Mouse (Mus musculus): ENCODE measurements around the gene Prm2. TPM values are rescaled to one million over a fixed set of nuclear protein-coding genes. Genes with fewer than 3 reads are reported as not detected.

Prm2 gene
- polyA plus RNA-seq, 1 experiment from 2014 or later: not detected

- no peak for ATAC-seq (ENCODE audit: insufficient number of reproducible peaks, insufficient read depth, low FRiP score, low read depth)
Measured at GRCm38 (mm10) chr16:10773543-10773942, 22.4 kb downstream of the Prm2 start.

GRCm38 (mm10) chr16:10771769-10772510 lies 24.0 kb downstream of the Prm2 start:
- no peak overlapping the region for H3K27ac ChIP-seq (replicated peaks in 1 of 2; ENCODE audit: control insufficient read depth in 1 of 2, insufficient read depth in 1 of 2, low read depth in 2 of 2, low read length in 2 of 2)

More at GRCm38 (mm10) chr16:10773543-10773942, 22.4 kb downstream of the Prm2 start:
- no peak overlapping the region for H3K27ac ChIP-seq (replicated peaks in 1 of 2; ENCODE audit: control insufficient read depth in 1 of 2, insufficient read depth in 1 of 2, low read depth in 2 of 2, low read length in 2 of 2)
- H3K4me2 ChIP-seq (ENCODE audit: low read length): no peak overlapping the region
- H3K4me3 ChIP-seq (ENCODE audit: control insufficient read depth in 1 of 2, insufficient read depth in 1 of 2, low read depth in 1 of 2, low read length in 2 of 2): no peak overlapping the region
- 79% methylated on average over 8 of the region's 8 CpGs for WGBS
- no peaks in the 10 kb centered on the region for H3K36me3 ChIP-seq (ENCODE audit: control insufficient read depth, insufficient read depth, low read length)
- no peak overlapping the region for H3K9ac ChIP-seq (ENCODE audit: low read length)
- no peaks in the 10 kb centered on the region for H3K27me3 ChIP-seq (ENCODE audit: control insufficient read depth, insufficient read depth, low read length)
- peaks cover 23 to 24% of the 10 kb centered on the region in 2 experiments for H3K4me1 ChIP-seq (ENCODE audit: control insufficient read depth in 2 of 2, insufficient read depth in 2 of 2, low read length in 2 of 2)
- H3K9me3 ChIP-seq (ENCODE audit: control insufficient read depth, low read length): no peaks in the 10 kb centered on the region

GRCm38 (mm10) chr16:10770531-10771325 lies 25.2 kb downstream of the Prm2 start:
- no peak overlapping the region for H3K9ac ChIP-seq (ENCODE audit: low read length)
- H3K9me3 ChIP-seq (ENCODE audit: control insufficient read depth, low read length): no peaks in the 10 kb centered on the region
- no peak overlapping the region for H3K4me2 ChIP-seq (ENCODE audit: low read length)
- H3K27me3 ChIP-seq (ENCODE audit: control insufficient read depth, insufficient read depth, low read length): no peaks in the 10 kb centered on the region
- peaks cover 4 to 12% of the 10 kb centered on the region in 2 experiments; a peak in 2 of 4 replicates for H3K4me1 ChIP-seq (ENCODE audit: control insufficient read depth in 2 of 2, insufficient read depth in 2 of 2, low read length in 2 of 2)
- 52% methylated on average over 4 of the region's 4 CpGs for WGBS
- H3K4me3 ChIP-seq (ENCODE audit: control insufficient read depth in 1 of 2, insufficient read depth in 1 of 2, low read depth in 1 of 2, low read length in 2 of 2): no peak overlapping the region
- ATAC-seq (ENCODE audit: insufficient number of reproducible peaks, insufficient read depth, low FRiP score, low read depth): no peak
- H3K27ac ChIP-seq (replicated peaks in 1 of 2; ENCODE audit: control insufficient read depth in 1 of 2, insufficient read depth in 1 of 2, low read depth in 2 of 2, low read length in 2 of 2): no peak overlapping the region
- no peaks in the 10 kb centered on the region for H3K36me3 ChIP-seq (ENCODE audit: control insufficient read depth, insufficient read depth, low read length)

More at GRCm38 (mm10) chr16:10771769-10772510, 24.0 kb downstream of the Prm2 start:
- H3K4me2 ChIP-seq (ENCODE audit: low read length): no peak overlapping the region
- H3K36me3 ChIP-seq (ENCODE audit: control insufficient read depth, insufficient read depth, low read length): no peaks in the 10 kb centered on the region
- H3K27me3 ChIP-seq (ENCODE audit: control insufficient read depth, insufficient read depth, low read length): no peaks in the 10 kb centered on the region
- H3K9ac ChIP-seq (ENCODE audit: low read length): no peak overlapping the region
- H3K4me3 ChIP-seq (ENCODE audit: control insufficient read depth in 1 of 2, insufficient read depth in 1 of 2, low read depth in 1 of 2, low read length in 2 of 2): no peak overlapping the region
- H3K9me3 ChIP-seq (ENCODE audit: control insufficient read depth, low read length): no peaks in the 10 kb centered on the region
- 66% methylated on average over 19 of the region's 19 CpGs for WGBS
- peaks cover 11 to 12% of the 10 kb centered on the region in 2 experiments for H3K4me1 ChIP-seq (ENCODE audit: control insufficient read depth in 2 of 2, insufficient read depth in 2 of 2, low read length in 2 of 2)
- ATAC-seq (ENCODE audit: insufficient number of reproducible peaks, insufficient read depth, low FRiP score, low read depth): no peak

GRCm38 (mm10) chr16:10769661-10770060 lies 26.3 kb downstream of the Prm2 start:
- H3K9me3 ChIP-seq (ENCODE audit: control insufficient read depth, low read length): no peaks in the 10 kb centered on the region
- H3K4me1 ChIP-seq (ENCODE audit: control insufficient read depth in 2 of 2, insufficient read depth in 2 of 2, low read length in 2 of 2): peaks cover 4 to 12% of the 10 kb centered on the region in 2 experiments; a peak in 2 of 4 replicates
- no peaks in the 10 kb centered on the region for H3K36me3 ChIP-seq (ENCODE audit: control insufficient read depth, insufficient read depth, low read length)
- no peak overlapping the region for H3K4me2 ChIP-seq (ENCODE audit: low read length)
- 32% methylated on average over 2 of the region's 2 CpGs for WGBS
- H3K9ac ChIP-seq (ENCODE audit: low read length): no peak overlapping the region
- no peak for ATAC-seq (ENCODE audit: insufficient number of reproducible peaks, insufficient read depth, low FRiP score, low read depth)
- H3K27ac ChIP-seq (replicated peaks in 1 of 2; ENCODE audit: control insufficient read depth in 1 of 2, insufficient read depth in 1 of 2, low read depth in 2 of 2, low read length in 2 of 2): no peak overlapping the region
- no peak overlapping the region for H3K4me3 ChIP-seq (ENCODE audit: control insufficient read depth in 1 of 2, insufficient read depth in 1 of 2, low read depth in 1 of 2, low read length in 2 of 2)
- no peaks in the 10 kb centered on the region for H3K27me3 ChIP-seq (ENCODE audit: control insufficient read depth, insufficient read depth, low read length)

- no peak for ATAC-seq (ENCODE audit: insufficient number of reproducible peaks, insufficient read depth, low FRiP score, low read depth)
- Histone ChIP-seq H3K36me3 (ENCODE audit: control insufficient read depth, insufficient read depth, low read length) (no peaks in the 10 kb centered on the region), H3K4me2 (ENCODE audit: low read length) (no peak overlapping the region), H3K4me3 (ENCODE audit: control insufficient read depth in 1 of 2, insufficient read depth in 1 of 2, low read depth in 1 of 2, low read length in 2 of 2) (no peak overlapping the region), H3K27ac (replicated peaks in 1 of 2; ENCODE audit: control insufficient read depth in 1 of 2, insufficient read depth in 1 of 2, low read depth in 2 of 2, low read length in 2 of 2) (no peak overlapping the region), H3K9me3 (ENCODE audit: control insufficient read depth, low read length) (no peaks in the 10 kb centered on the region), H3K27me3 (ENCODE audit: control insufficient read depth, insufficient read depth, low read length) (no peaks in the 10 kb centered on the region), H3K9ac (ENCODE audit: low read length) (no peak overlapping the region), H3K4me1 (ENCODE audit: control insufficient read depth in 2 of 2, insufficient read depth in 2 of 2, low read length in 2 of 2) (peaks cover 4 to 12% of the 10 kb centered on the region in 2 experiments; a peak in 2 of 4 replicates)
- 55% methylated on average over 9 of the region's 9 CpGs for whole genome bisulfite sequencing
Measured at GRCm38 (mm10) chr16:10768821-10769220, 27.1 kb downstream of the Prm2 start.

- no peak overlapping the region for H3K4me2 ChIP-seq (ENCODE audit: low read length)
- peaks cover 4 to 12% of the 10 kb centered on the region in 2 experiments; a peak in 2 of 4 replicates for H3K4me1 ChIP-seq (ENCODE audit: control insufficient read depth in 2 of 2, insufficient read depth in 2 of 2, low read length in 2 of 2)
- no peak overlapping the region for H3K4me3 ChIP-seq (ENCODE audit: control insufficient read depth in 1 of 2, insufficient read depth in 1 of 2, low read depth in 1 of 2, low read length in 2 of 2)
- ATAC-seq (ENCODE audit: insufficient number of reproducible peaks, insufficient read depth, low FRiP score, low read depth): no peak
- no peak overlapping the region for H3K27ac ChIP-seq (replicated peaks in 1 of 2; ENCODE audit: control insufficient read depth in 1 of 2, insufficient read depth in 1 of 2, low read depth in 2 of 2, low read length in 2 of 2)
- H3K27me3 ChIP-seq (ENCODE audit: control insufficient read depth, insufficient read depth, low read length): 0 out of 2 replicates have a peak, but pooled peaks cover 2% of the 10 kb centered on the region
- WGBS: 38% methylated on average over 4 of the region's 4 CpGs
- H3K9ac ChIP-seq (ENCODE audit: low read length): no peak overlapping the region
- no peaks in the 10 kb centered on the region for H3K9me3 ChIP-seq (ENCODE audit: control insufficient read depth, low read length)
- no peaks in the 10 kb centered on the region for H3K36me3 ChIP-seq (ENCODE audit: control insufficient read depth, insufficient read depth, low read length)
Measured at GRCm38 (mm10) chr16:10767158-10767557, 28.8 kb downstream of the Prm2 start.

- Histone ChIP-seq H3K9me3 (ENCODE audit: control insufficient read depth, low read length) (no peaks in the 10 kb centered on the region), H3K4me2 (ENCODE audit: low read length) (no peak overlapping the region), H3K9ac (ENCODE audit: low read length) (no peak overlapping the region), H3K36me3 (ENCODE audit: control insufficient read depth, insufficient read depth, low read length) (no peaks in the 10 kb centered on the region), H3K27me3 (ENCODE audit: control insufficient read depth, insufficient read depth, low read length) (0 out of 2 replicates have a peak, but pooled peaks cover 3% of the 10 kb centered on the region), H3K4me1 (ENCODE audit: control insufficient read depth in 2 of 2, insufficient read depth in 2 of 2, low read length in 2 of 2) (peaks cover 0 to 5% of the 10 kb centered on the region in 2 experiments; a peak in 2 of 4 replicates), H3K4me3 (ENCODE audit: control insufficient read depth in 1 of 2, insufficient read depth in 1 of 2, low read depth in 1 of 2, low read length in 2 of 2) (no peak overlapping the region), H3K27ac (replicated peaks in 1 of 2; ENCODE audit: control insufficient read depth in 1 of 2, insufficient read depth in 1 of 2, low read depth in 2 of 2, low read length in 2 of 2) (no peak overlapping the region)
- ATAC-seq (ENCODE audit: insufficient number of reproducible peaks, insufficient read depth, low FRiP score, low read depth): no peak
- 58% methylated on average over 2 of the region's 2 CpGs for WGBS
Measured at GRCm38 (mm10) chr16:10764323-10764722, 31.6 kb downstream of the Prm2 start.
